Mouse (Mus musculus): ENCODE measurements around the gene Sppl3. TPM values are rescaled to one million over a fixed set of nuclear protein-coding genes. Genes with fewer than 3 reads are reported as not detected.
"Not testable (repeated sequence)": the region's sequence is repeated elsewhere in the genome, so short reads cannot be mapped to it uniquely, and the experiment has no call there.

Gene Sppl3
- total RNA-seq, 2 experiments from 2014 or later, result 30.1 to 32.2 TPM

DNA sequence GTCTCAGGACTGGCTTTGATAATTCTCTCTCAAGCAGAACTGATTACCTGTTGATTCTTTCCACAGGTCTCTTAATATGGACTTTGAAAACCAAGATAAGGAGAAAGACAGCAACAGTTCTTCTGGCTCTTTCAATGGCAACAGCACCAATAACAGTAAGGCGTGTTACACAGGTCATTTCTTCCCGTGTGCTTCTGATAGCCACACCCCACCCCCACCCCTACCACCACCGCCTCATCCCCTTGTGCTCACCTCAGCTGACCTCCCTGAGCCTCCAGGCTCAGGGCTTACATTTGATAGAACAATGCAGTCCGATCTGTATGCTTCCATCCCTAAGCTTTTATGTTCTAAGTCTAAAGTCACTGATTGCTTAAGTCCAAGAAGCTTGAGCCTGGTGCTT lies 63.8 kb downstream of the Sppl3 start:
- DNase-seq, result no peak

DNA sequence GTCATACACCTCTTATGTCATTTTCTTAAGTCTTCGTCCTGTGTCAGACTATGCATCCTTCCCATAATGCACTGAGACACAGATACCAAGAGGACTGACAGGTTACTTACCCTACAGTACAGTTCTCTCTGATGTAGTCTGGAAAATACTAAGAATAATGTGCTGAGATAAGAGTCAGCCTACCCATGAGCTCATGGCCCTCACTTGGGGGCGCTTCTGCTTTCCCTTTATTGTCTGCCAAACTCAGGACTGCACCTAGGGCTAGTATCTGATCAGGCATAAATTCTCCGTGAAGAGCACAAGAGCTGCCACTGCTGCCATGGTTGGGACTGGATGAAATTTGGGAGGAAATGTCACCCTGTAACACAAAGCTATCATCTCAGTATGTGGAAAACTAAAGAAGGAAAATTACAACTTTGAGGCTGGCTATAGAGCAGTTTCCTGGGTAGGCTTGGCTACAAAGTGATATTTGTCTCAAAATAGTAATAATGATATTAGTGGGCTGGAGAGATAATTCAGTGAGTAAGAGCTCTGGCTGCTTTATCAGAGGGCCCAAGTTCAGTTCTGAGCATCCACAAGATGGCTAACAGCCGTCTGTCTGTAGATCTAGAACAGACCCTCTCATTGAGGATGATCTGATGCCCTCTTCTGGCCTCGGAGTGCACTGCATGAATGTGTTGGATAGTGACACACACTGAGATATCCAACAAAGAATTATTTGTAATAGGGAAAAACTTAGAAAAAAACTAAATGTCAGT lies 65.4 kb downstream of the Sppl3 start:
- peak; percentile 59 to 88 for DNase-seq

DNA sequence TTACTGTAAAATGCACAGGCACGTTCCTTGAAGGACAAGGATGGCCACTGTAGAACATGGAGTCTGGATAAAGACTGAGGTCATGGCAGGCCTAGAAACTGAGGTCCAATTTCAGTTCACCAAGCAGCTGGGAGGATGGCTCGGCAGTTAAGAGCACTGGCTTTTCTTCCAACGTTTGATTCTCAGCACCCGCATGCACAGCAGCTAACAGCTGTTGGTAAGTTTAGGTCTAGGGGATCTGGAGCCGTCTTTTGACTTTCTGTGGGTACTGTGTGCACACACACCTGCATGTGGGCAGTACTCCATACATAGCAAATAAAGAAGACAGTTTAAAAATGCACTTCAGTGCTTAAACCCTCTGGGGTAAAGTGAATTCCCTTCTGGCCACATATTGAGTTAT lies 70.7 kb downstream of the Sppl3 start:
- DNase-seq, result no peak

DNA sequence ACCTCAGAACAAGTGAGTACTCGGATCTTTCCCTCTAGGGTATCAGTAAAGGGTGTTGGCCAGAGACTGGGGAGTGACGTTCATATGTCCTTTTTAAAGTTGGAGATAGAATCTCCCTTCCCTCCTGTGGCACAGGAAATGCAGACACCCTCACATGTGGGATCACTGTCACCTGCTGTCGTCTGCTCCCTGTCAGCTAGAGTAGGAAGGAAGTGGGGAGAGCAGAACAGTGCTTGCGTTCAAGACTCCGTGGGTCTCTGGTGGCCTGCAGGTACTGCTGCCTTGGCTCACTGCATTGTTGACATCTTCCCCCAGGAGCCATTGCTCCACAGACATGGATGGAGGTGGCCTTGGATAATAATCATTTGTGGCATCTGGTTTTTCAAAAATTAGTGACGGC lies 72.6 kb downstream of the Sppl3 start:
- no peak for DNase-seq

DNA sequence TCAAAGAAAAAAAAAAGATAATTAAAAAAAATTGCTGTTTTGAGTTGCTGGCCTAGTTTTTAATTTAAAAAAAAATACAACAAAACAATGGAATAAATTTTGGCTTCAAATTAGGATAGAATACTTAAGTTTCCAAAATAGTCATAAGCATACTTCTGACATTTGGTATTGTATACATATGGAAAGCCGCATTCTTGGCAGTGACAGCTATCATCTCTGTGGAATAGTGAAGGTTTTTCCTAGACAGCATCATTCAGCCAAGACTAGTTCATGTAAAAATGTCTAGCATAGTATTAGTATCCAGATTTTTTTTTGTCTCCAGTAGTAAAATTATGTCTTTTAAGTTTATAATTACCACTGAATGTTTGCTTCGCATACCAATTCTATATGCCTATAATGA lies 74.7 kb downstream of the Sppl3 start:
- no peak for DNase-seq

DNA sequence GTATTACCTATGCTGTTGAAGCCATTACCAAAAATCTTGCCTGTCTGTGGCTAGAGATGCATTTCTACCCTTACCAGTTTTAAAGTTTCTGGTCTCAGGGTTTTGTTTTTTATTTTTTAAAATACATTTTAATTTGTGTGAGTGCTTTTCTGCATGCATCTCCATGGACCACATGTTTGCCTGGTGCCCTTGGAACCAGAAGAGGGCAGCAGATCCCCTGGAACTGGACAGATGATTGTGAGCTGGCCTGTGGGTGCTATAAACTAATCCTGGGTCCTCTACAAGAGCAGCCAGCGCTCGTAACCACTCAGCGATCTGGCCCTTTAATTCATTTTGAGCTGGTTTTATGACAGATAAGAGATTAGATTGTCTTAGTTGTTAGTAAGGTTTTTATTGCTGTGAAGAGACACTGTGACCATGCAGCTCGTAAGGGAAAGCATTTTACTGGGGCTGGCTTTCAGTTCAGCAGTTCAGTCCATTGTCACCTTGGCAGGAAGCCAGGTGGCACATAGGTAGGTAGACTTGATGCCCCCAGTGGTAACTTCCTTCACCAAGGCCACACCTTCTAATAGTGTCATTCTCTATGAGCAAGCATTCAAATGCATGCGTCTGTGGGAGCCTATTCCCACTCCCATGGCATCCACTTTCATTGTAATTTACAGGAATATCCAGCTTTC lies 78.8 kb downstream of the Sppl3 start:
- no peak for DNase-seq

DNA sequence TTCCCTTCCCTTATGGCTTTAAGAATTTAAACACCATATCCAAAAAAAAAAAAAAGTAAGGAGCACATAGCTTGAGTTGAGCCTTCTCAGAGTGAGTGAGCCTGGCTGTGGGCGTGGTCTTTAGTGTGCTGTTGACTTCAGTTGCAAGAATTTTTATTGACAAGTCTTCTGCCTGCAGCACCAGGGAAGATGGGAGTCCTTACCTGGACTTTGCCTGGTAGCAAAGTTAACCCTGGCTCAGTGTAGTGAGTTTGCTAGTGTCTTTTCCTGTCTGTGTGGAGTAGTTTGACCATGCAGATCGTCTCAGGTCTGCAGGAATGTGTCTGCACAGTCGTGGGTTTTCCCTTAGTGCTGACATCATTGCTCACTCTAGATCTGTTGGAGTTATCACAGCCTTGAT lies 80.1 kb downstream of the Sppl3 start:
- DNase-seq, result no peak

DNA sequence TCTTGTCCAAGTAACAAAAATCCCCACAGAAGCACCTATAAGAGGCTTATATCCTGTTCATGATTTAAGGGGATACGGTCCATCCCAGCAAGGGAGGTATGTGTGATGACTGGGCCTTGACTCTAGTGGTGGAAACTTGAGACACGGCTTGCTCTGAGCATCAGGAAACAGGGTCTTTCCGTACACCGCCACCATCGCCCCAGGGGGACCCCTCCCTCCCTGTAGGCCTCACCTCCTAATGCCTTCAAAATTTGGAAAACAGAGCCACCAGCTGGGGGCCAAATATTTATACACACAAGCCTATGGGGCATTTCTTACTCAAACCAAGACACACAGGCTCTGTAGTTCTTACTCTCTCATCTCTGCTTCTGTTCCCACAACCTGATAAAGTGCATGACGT lies 80.8 kb downstream of the Sppl3 start:
- DNase-seq, result no peak

DNA sequence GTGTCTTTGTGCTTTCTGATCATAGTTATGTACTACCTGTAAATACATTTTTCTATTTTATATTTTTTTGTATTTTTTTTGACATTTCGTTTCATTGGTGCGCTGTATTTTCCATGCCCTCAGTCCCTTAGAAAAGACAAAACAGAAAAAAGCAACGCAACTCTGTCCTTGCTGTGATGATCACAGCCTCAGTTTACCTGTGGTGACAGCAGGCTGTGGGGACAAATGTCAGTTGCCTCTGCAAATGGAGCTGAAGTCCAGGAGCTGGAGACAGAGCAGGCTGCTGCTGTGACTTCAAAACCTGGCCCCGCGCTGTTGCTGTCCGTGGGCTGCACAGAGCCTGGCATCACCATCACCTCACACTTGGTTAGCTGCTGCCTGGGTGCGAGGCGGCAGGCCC lies 87.3 kb downstream of the Sppl3 start, which contains the start of gene Gm10401:
TSS of gene Gm10401 (minus strand) at position 101 of the 400 bp plus-strand sequence.
- DNase-seq, result no peak

DNA sequence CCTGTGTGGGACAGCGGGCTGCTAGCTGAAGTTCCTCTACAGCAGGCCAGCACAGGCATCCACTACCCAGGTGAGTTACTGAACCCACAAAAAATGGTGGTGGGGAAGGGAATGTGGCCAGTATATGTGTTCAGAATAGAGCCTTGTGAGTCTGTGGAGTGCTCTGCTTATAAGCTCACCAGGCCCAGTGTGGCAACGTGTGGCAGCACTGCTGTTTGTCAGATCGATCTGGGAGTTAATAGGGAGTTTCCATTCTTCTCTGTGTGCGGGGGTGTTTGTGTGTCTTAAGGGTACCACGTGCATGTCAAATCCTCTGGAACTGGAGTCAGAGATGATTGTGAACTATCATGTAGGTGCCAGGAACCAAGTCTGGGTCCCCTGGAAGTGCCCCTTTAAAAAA lies 88.6 kb downstream of the Sppl3 start:
- DNase-seq, result no peak

DNA sequence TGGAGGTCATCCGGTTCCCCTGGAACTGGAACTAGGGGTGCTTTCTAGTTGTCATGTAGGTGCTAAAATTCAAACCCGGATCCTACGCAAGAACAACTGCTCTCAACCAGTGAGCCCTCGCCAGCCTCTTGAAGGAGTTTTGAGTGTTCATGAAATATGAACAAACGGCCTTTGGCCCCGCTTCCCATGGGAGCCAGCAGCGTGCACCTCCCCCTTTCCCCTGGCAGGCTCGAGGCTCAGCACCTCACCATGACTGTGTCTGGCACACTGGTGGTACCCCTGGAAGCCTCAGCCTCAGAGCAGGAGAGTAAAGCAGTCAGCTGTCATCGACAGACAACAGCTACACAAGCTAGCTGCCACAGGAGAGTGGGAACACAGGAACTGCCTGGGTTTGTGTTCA lies 89.1 kb downstream of the Sppl3 start:
- no peak for DNase-seq

DNA sequence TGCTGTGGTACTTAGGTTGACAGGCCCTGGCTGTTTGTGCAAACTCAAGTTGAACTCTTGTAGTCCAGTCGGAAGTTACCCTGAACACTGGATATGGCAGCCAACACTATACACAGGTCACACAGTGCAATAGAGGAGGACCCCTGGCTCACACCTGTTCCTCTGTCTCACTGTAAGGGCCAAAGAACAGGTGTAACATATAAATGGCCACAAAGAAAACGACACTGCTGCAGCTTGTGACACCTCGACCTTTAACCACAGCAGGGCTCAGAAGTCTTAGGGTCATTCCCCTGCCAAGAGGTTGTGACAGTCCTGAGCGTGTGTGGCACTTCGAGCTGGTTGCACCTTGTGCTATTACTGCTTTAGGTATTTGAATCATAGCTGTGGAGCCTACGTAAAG lies 89.5 kb downstream of the Sppl3 start:
- DNase-seq, result no peak

DNA sequence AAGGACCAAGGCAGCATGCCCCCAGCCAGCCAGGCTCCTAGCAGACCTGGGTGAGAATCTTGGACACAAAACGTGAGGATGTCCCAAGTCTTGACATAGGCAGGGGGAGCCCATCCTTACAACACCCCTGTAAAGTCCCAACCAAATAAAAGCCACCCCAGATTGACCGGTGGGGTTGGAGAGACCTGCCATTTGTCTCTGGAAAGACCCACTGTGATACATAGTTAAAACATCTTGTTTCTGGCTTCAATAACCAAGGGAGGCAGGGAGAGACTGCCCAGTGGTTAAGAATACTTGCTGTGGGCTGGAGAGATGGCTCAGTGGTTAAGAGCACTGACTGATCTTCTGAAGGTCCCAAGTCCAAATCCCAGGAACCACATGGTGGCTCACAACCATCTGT lies 91.3 kb downstream of the Sppl3 start:
- no peak for DNase-seq

DNA sequence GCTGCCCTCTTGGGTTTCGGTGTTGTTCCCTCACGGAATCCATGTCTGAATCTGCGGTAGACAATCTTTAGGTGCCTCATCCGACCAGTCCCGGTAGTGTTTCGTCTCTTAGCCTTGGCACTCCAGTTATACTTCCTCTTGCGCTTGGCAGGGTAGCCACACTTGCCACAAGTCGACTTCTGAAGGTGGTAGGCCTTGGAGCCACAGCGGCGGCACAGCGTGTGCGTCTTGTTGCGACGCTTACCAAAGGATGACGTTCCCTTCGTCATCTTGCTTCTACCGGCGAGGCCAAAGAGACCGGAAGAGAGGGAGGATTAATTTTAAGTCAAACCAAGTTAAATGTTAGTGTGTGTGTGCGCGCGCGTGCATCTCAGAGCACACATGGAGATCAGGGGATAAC lies 92.3 kb downstream of the Sppl3 start:
- not testable (repeated sequence) for DNase-seq

DNA sequence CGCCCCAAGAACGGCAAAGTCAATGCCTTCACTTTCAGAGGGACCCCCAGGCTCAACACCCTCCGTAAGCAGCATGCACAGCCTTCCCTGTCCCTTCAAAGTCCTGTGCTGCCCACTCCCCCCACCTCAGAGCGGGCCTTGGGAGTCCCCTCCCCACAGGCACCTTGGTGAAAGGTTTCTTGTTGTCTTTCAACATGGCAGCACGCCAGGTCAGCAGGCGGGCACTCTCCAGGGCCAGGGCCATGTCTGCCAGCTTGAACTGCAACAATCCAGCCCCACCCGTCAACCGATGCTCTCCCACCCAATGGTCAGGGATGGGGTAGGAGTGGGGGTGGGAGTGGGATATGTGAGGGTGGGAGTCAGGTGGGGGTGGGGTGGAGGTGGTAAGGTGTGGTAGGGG lies 100.2 kb downstream of the Sppl3 start:
- DNase-seq, result no peak

DNA sequence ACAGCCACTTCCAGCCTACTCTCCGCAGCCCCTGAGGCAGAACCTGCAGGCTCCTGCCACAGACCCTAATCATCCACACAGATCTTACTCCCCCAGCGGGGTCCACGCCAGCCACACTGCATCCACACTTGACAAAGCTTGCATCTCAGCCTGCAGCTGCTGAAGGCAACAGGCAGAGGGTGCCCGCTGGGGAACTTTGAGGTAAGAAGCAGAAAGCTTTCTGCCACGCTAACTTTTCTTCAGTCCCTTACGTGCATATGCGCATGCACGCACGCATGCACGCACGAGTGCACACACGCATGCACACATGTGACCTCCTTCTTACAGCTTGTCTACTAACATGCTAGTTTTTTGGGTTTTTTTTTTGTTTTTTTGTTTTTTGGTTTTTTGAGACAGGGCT lies 102.3 kb downstream of the Sppl3 start:
- DNase-seq, result no peak

DNA sequence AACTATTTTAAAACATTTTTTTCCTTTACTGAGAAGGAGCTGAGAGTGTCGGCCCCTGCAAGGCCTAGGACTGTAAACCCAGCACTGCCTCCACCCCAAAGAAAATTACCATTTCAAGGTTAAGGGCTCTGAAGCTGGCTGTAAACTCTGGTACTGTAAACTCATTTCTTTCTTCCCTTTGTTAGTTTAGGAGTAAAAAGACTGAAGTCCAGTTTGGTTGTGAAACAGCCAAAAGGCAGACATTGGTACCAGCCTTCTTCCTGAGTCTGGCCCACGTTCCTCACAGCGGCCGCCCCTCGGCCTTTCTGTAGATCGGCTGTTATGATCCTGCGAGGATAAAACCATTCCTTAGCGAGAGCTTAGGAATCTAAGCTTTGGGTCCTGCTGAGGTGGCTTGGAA lies 103.6 kb downstream of the Sppl3 start:
- no peak for DNase-seq

DNA sequence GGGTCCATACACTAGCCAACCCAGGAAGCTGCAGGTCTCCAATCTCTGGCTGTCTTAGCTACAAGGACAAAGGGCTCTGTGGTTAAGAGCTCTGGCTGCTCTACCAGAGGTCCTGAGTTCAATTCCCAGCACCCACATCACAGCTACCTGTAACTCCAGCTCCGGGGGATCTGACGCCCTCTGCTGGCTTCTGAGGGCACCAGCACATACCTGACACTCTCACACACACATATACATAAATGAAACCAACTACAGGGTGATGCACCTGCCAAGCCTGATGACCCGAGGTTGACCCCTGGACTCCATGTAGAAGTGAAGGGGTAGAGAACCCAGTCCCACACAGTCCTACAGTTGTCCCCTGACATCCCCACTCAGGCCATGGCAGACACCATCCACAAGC lies 105.5 kb downstream of the Sppl3 start:
- DNase-seq, result no peak

DNA sequence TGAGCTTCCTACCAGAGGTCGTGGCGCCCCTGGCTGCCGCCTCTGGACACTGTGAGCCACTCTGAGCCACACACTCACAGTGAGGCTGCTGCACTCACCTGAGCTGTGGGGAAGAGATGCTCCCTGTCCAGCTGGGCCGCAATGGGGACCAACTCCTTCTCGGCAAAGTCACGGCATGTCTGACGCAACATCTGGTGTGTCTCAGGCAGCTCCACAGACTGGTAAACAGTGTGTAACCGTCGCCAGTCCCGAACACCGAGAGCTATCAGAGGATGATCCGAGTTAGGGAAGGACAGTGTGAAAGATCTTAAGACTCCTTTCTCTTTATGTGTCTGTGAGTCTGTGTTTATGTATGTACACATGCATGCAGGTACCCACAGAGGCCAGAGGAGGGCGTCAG lies 106.5 kb downstream of the Sppl3 start:
- no peak for DNase-seq

DNA sequence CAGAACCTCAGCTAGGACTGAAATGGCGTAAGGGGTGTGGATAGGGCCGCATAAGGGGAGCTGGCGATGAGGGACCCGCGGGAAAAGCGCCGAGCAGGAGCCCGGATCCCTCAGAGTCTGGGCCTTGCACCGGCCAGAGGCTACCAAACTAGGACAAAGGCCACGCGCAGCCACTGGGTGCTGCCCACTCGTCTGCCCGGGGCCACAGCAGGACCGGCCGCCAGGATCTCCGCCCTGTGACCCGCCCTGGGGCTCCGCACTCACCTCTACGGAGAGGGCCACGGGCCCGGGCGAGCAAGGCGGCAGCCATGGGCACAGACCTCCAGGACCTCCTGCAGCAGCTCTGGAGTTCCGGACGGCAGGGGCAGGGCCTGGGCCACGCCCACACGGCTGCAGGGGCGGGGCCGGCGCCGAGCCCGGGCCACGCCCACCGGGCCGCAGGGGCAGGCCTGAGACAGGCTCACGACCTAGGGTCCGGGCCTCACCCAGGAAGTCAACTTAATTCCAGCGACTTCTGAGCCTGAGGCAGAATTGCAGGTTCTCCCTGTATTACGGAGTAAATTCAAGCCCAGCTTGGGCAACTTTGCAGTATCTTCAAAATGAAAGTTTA lies 108.1 kb downstream of the Sppl3 start, which contains the start of gene Acads:
TSS of gene Acads (minus strand) at position 386 of the 610 bp plus-strand sequence.
- DNase-seq, result peak; percentile 88 to 93

DNA sequence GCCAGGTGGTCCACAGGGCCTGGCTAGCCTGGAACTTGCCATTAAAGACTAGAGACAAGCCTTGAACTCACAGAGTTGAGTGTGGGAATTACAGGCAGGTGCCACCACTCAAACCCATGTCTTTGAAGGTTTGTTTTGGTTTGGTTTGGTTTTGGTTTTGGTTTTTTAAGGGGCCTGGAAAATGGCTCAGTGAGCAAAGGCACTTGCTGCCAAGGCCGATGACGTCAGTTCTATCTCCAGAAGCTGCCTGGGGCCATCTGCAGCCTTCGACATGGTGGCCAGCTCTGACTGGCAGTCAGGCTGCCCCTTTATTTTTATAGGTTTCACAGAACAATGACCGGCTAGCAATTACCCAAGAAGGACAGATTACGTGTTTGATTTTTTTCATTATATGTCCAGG lies 110.0 kb downstream of the Sppl3 start:
- DNase-seq, result peak in 1 of 2 experiments; percentile 22

DNA sequence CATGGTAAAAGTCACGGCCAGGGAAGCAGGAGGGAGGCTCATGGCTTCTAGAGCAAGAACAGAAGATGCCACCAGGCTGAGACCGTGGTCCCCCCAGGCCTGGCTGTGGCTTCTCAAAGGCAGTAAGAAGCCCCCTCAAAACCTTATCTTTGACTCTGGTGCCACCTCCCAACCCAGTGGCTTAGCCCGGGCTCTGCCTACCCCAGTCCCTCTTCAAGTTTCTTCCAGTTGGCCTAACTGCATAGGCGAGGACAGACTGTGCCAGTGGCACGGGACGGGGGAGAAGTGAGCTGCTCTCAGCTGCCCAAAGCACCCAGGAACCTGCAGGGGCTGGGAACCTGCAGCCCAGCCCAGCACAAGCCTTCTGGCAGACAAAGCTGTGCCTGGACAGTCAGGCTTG lies 113.8 kb downstream of the Sppl3 start:
- DNase-seq, result no peak

DNA sequence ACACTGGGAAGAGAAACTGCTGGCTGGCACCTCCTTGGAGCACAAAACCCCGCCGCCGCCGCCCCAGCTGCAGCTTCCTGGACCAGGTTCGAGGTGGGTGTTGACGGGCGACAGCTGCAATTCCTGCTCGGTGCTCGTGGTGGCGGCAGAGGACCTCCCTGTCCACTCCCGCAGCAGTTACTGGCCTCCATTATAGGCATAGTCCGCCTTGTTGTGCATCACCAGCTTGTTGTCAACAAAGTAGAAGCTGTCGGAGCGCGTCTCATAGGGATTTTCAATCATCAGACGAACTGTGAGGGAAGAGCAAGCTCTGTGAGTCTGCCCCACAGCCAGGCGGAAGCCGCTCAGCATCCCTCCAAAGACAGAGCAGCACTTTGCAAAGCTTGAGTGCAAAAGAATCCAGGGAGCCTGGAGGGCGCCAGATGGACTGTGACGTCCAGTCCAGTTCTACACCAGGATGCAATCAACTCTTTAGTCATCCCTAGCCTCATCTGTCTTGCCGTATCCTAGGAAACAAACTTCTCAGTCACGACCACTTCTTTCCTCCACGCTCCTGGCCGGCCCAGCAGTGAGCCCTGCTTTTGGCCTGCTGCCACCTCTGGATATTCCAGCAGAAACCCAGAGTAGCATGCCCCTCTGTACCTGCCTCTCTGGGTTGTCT lies 114.4 kb downstream of the Sppl3 start:
- DNase-seq, result peak; percentile 87 to 89

Data from heart, adult 18-20 months (tissue).